Mouse (Mus musculus): ENCODE measurements around the gene Asic2. TPM values are rescaled to one million over a fixed set of nuclear protein-coding genes. Genes with fewer than 3 reads are reported as not detected.

The Asic2 gene
- polyA plus RNA-seq, 1 experiment, result 24.0 TPM

- no peak for TF ChIP-seq POLR2A (IDR thresholded peaks at IDR 0.05; ENCODE audit: borderline replicate concordance, extremely low read depth, insufficient read depth, insufficient read length, poor library complexity, severe bottlenecking)
- TF ChIP-seq CTCF (IDR thresholded peaks at IDR 0.05; ENCODE audit: borderline replicate concordance, extremely low read depth, insufficient read depth, insufficient read length), result peak; percentile 26; the same call in 1 of the 2 replicates
- DNase-seq (ENCODE audit: low read depth), result no peak
Observed at GRCm38 (mm10) chr11:80917688-80918087, 1050.6 kb downstream of the Asic2 start.

GRCm38 (mm10) chr11:80913408-80914024 lies 1054.7 kb downstream of the Asic2 start:
- no peak for TF ChIP-seq POLR2A (IDR thresholded peaks at IDR 0.05; ENCODE audit: borderline replicate concordance, extremely low read depth, insufficient read depth, insufficient read length, poor library complexity, severe bottlenecking)
- no peak for TF ChIP-seq CTCF (IDR thresholded peaks at IDR 0.05; ENCODE audit: borderline replicate concordance, extremely low read depth, insufficient read depth, insufficient read length)
- peak; percentile 54 for DNase-seq (ENCODE audit: low read depth)

- no peak for DNase-seq (ENCODE audit: low read depth)
- no peak for TF ChIP-seq POLR2A (IDR thresholded peaks at IDR 0.05; ENCODE audit: borderline replicate concordance, extremely low read depth, insufficient read depth, insufficient read length, poor library complexity, severe bottlenecking)
Observed at GRCm38 (mm10) chr11:80912721-80913120, 1055.5 kb downstream of the Asic2 start.

GRCm38 (mm10) chr11:80907820-80908219 lies 1060.4 kb downstream of the Asic2 start:
- TF ChIP-seq POLR2A (IDR thresholded peaks at IDR 0.05; ENCODE audit: borderline replicate concordance, extremely low read depth, insufficient read depth, insufficient read length, poor library complexity, severe bottlenecking), result no peak
- no peak for DNase-seq (ENCODE audit: low read depth)

GRCm38 (mm10) chr11:80906456-80906855 lies 1061.8 kb downstream of the Asic2 start:
- DNase-seq (ENCODE audit: low read depth), result peak; percentile 77
- peak; percentile 82 for TF ChIP-seq CTCF (IDR thresholded peaks at IDR 0.05; ENCODE audit: borderline replicate concordance, extremely low read depth, insufficient read depth, insufficient read length)
- TF ChIP-seq POLR2A (IDR thresholded peaks at IDR 0.05; ENCODE audit: borderline replicate concordance, extremely low read depth, insufficient read depth, insufficient read length, poor library complexity, severe bottlenecking), result no peak

GRCm38 (mm10) chr11:80904559-80904958 lies 1063.7 kb downstream of the Asic2 start:
- TF ChIP-seq POLR2A (IDR thresholded peaks at IDR 0.05; ENCODE audit: borderline replicate concordance, extremely low read depth, insufficient read depth, insufficient read length, poor library complexity, severe bottlenecking) (no peak), CTCF (IDR thresholded peaks at IDR 0.05; ENCODE audit: borderline replicate concordance, extremely low read depth, insufficient read depth, insufficient read length) (no peak)
- peak; percentile 62 for DNase-seq (ENCODE audit: low read depth)

- TF ChIP-seq CTCF (IDR thresholded peaks at IDR 0.05; ENCODE audit: borderline replicate concordance, extremely low read depth, insufficient read depth, insufficient read length) (no peak), POLR2A (IDR thresholded peaks at IDR 0.05; ENCODE audit: borderline replicate concordance, extremely low read depth, insufficient read depth, insufficient read length, poor library complexity, severe bottlenecking) (no peak)
- no peak for DNase-seq (ENCODE audit: low read depth)
Observed at GRCm38 (mm10) chr11:80903426-80903825, 1064.8 kb downstream of the Asic2 start.

- no peak for DNase-seq (ENCODE audit: low read depth)
- TF ChIP-seq POLR2A (IDR thresholded peaks at IDR 0.05; ENCODE audit: borderline replicate concordance, extremely low read depth, insufficient read depth, insufficient read length, poor library complexity, severe bottlenecking) (no peak), CTCF (IDR thresholded peaks at IDR 0.05; ENCODE audit: borderline replicate concordance, extremely low read depth, insufficient read depth, insufficient read length) (no peak)
Observed at GRCm38 (mm10) chr11:80902664-80903063, 1065.6 kb downstream of the Asic2 start.

GRCm38 (mm10) chr11:80900555-80900954 lies 1067.7 kb downstream of the Asic2 start:
- TF ChIP-seq CTCF (IDR thresholded peaks at IDR 0.05; ENCODE audit: borderline replicate concordance, extremely low read depth, insufficient read depth, insufficient read length) (no peak), POLR2A (IDR thresholded peaks at IDR 0.05; ENCODE audit: borderline replicate concordance, extremely low read depth, insufficient read depth, insufficient read length, poor library complexity, severe bottlenecking) (no peak)
- DNase-seq (ENCODE audit: low read depth), result no peak

GRCm38 (mm10) chr11:80895853-80896252 lies 1072.4 kb downstream of the Asic2 start:
- TF ChIP-seq POLR2A (IDR thresholded peaks at IDR 0.05; ENCODE audit: borderline replicate concordance, extremely low read depth, insufficient read depth, insufficient read length, poor library complexity, severe bottlenecking) (no peak), CTCF (IDR thresholded peaks at IDR 0.05; ENCODE audit: borderline replicate concordance, extremely low read depth, insufficient read depth, insufficient read length) (no peak)
- DNase-seq (ENCODE audit: low read depth), result no peak

- DNase-seq (ENCODE audit: low read depth), result peak; percentile 39
- no peak for TF ChIP-seq CTCF (IDR thresholded peaks at IDR 0.05; ENCODE audit: borderline replicate concordance, extremely low read depth, insufficient read depth, insufficient read length)
- TF ChIP-seq POLR2A (IDR thresholded peaks at IDR 0.05; ENCODE audit: borderline replicate concordance, extremely low read depth, insufficient read depth, insufficient read length, poor library complexity, severe bottlenecking), result no peak
Observed at GRCm38 (mm10) chr11:80889336-80890063, 1078.8 kb downstream of the Asic2 start.

GRCm38 (mm10) chr11:80887021-80887420 lies 1081.2 kb downstream of the Asic2 start:
- DNase-seq (ENCODE audit: low read depth), result peak; percentile 67
- TF ChIP-seq POLR2A (IDR thresholded peaks at IDR 0.05; ENCODE audit: borderline replicate concordance, extremely low read depth, insufficient read depth, insufficient read length, poor library complexity, severe bottlenecking) (no peak), CTCF (IDR thresholded peaks at IDR 0.05; ENCODE audit: borderline replicate concordance, extremely low read depth, insufficient read depth, insufficient read length) (no peak)

Data from brain, embryonic 14.5 days (tissue).